Mouse (Mus musculus) left cerebral cortex, adult 9 months (tissue): ENCODE results near the gene Ccnd1.

Source experiments
- DNase-seq, 2 experiments: peaks; one replicate each; pipeline ENCODE4 v3.0.0; 2022; ENCODE audit warnings: low spot score in 2 of 2

Gene Ccnd1

DNA sequence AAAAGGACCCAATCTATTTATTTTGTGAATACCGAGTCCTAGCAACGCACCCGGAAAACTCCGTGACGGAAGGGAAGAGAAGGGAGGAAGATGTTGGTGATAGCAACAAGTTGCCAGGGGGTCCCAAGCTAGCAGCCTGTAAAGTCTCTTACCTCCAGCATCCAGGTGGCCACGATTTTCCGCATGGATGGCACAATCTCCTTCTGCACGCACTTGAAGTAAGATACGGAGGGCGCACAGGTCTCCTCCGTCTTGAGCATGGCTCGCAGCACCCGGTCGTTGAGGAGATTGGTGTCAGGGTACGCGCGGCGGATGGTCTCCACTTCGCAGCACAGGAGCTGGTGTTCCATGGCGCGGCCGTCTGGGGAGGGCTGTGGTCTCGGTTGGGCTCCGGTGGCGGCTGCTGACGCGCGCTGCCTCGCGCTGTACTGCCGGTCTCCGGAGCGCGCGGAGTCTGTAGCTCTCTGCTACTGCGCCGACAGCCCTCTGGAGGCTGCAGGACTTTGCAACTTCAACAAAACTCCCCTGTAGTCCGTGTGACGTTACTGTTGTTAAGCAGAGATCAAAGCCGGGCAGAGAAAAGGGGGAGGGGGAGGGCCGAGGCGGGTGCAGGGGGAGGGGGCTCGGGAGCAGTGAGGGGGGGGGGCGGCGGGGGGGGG lies at the start of gene Ccnd1:
Gene Ccnd1 (minus strand): TSS at position 582 of the 659 bp plus-strand sequence.
- DNase-seq, result peak in 1 of 2 experiments; percentile 58

DNA sequence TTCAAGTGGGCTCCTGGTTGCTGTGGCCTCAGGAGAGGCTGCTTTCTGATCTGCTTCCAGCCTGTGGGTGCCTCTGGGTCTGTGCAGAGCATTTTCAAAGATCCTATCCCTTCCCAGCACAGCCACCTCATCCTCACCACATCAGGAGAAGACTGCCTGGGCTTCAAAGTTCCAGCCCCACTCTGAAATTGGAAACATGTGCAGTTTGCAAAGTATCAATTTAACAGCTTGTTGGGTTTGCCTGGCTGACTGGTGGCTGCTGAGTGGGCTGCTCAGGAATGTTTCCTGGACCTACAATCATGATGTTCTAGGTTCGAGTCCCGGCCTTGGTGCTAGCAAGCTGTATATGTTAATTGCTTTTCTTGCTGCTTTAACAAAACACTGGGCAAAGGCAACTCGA lies 49.1 kb upstream of the Ccnd1 start:
- DNase-seq, result no peak

DNA sequence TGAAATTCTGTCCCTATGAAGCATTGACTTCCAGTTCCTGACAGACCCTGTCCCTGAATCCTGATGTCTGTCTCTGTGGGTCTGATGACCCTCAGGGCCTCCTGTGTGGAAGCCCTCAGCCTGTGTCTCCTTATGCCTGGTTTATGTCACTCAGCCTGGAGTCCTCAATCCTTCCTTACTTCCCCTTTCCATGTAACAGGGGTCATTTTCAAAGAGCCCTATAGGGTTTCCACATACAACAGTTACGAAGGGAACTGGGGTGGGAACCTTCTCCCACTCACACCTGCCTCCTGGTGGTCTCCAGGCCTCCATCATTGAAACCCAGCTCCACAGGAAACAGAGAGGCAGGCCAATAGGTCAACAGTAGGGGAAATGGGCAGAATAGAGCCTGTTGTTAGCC lies 45.4 kb upstream of the Ccnd1 start:
- DNase-seq, result no peak

- no peak for DNase-seq
These were observed 42.8 kb upstream of the Ccnd1 start for GRCm38 (mm10) chr7:144982358-144983110.

- no peak for DNase-seq
These were observed 41.8 kb upstream of the Ccnd1 start for GRCm38 (mm10) chr7:144981426-144982079.

DNA sequence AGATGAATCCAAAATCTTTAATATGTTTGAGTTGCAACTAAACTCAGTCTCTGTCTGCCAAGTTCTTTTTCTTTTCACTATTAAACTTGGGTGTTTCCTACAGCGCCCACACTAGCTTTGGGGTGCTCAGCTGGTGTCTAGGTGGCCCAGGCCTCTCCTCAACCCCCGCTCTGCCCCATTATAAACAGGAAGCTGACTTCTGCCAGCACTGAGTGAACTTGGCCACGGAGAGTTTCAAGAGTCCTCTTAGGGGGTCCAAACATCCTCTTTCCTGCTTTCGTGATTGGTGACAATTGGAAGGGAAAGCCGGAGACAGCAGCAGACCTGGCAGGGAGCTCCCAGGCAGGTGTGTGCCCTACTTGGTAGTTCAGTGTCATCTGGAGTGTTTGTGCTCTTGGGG lies 40.1 kb upstream of the Ccnd1 start:
- no peak for DNase-seq

GRCm38 (mm10) chr7:144977121-144977520 lies 37.4 kb upstream of the Ccnd1 start:
- DNase-seq, result no peak

- DNase-seq, result no peak
These were observed 33.7 kb upstream of the Ccnd1 start for GRCm38 (mm10) chr7:144973461-144973860.

GRCm38 (mm10) chr7:144971769-144972168 lies 32.0 kb upstream of the Ccnd1 start:
- DNase-seq, result no peak

GRCm38 (mm10) chr7:144970997-144971768 lies 31.5 kb upstream of the Ccnd1 start:
- DNase-seq, result peak in 1 of 2 experiments; percentile 11

GRCm38 (mm10) chr7:144965893-144966292 lies 26.2 kb upstream of the Ccnd1 start:
- no peak for DNase-seq

GRCm38 (mm10) chr7:144964316-144964715 lies 24.6 kb upstream of the Ccnd1 start:
- no peak for DNase-seq

DNA sequence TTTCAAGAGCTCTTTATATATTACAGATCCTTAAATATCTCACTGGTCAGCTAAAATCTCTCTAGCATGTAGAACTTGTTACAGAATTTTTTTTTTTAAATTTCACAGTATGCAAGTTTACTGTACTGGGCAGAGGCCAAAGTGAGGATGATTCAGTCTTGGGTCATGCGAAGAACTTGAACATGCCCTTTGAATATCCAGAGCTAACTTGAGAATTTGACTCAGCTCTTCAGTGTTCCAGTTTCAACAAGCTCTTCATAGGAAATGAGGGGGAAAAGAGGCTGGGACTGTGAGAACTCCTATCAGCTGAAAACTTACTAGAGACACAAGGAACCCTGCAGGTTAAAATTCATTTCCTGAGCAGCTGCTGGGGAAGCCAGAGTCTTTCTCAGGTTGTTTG lies 24.2 kb upstream of the Ccnd1 start:
- DNase-seq, result no peak

DNA sequence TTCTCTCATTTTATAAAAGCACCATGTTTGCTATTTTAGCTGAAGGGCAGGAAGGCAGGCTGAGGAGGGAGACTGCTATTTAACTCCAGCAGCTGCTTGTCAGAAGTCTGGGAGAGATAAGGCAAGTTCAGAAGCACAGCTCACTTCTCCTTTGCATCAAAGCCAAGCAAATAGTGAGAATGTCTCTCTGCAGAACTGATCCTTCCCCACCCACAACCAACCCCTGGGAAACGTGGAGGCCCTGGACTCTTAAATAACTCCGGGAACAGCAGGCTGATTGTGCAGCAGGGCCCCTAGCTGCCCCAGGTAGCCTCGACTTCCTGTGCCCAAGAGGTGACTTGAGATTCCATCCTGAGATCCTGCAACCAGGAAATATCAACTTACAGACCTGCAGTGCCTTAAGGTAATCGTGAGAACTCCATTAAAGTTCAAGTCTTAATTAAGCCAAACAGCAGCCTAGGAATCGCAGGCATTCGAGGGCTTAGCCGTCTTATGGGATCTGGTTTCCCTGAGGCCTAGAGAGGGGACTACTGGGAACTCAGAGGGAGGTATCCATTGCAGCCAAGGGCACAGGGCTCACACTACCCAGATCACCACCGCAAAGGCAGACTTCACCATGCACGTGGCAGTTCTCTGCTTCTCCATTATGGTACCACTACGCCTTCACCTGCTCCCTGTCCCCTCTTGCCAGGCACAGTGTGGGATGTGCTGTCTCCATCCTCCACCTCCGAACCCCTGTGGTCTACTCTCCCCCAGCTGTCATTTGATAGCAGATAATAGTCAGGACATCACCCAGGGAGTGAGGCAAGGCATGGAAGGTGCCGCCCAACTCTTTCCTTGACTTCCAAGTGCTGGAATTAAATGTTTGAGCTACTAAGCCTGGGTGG lies 19.0 kb upstream of the Ccnd1 start:
- no peak for DNase-seq

DNA sequence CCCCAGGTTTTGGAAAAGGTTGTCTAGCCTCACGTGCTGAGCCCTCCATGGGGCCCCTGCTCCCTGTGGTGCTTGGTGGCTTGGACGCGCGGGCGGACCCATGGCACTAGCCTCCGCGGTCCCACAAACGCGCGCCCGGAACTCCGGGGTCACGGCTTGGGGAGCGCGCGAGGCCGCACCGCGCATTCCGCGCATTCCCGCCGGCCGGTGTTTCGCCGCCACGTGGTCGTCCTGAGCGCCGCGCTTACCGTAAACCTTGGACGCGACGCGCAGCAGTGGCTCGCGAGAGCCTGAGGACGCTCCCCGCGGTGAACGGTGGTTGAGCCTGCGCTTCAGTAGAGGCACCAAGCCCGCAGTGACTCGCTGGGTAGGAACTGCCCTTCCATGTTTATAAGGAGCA lies 3.5 kb upstream of the Ccnd1 start:
- peak in 1 of 2 experiments; percentile 54 for DNase-seq

- no peak for DNase-seq
These were observed 3.0 kb upstream of the Ccnd1 start for GRCm38 (mm10) chr7:144942744-144943135.

GRCm38 (mm10) chr7:144942071-144942743 lies 2.5 kb upstream of the Ccnd1 start:
- no peak for DNase-seq

DNA sequence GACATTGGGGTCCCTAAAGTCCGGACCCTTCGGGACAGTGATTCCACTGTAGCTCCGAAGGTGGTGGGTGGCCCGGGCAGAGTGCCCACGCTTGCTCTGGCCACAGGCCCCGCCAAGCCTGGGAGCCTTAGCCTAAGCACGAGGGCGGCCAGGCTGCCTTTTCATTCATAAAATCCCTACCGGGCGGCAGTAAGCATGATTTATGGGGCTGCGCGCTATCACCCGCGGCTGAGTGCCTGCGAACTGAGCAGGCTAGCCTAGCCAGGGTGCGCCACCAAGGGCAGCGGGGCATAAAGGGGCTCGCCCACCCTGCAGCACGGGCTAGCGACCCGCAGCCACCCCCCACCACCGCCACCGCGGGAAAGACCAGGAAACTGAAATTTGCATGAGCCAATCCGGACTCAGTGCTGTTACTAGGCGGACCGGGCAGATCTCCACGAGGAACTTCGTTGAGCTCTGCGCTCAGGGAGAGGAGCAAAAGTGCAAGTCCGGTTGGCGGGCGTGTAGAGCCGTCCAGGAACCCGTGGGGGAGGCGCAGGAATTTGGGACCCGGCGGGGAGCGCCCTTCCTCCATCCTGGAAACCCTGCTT lies 1.6 kb upstream of the Ccnd1 start:
- DNase-seq, result peak in 1 of 2 experiments; percentile 65

DNA sequence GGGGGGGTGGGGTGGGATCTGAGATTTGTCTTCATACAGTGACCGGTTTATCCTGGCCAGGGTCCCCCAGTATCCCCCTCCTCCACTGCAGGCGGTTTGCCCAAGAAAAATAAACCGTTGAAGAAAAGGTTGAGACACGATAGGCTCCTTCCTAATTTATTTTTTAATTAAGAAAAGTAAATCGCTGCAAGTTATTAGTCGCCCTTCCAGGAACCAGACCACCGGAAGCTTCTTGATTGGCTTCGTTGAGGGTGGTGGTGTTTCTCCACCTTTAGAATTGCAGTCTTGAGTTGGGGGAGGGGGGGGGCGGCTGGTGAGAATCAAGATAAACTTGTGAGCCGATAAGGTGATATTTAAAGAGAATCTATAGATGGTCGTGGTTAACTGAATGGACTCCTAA lies 860 bp upstream of the Ccnd1 start:
- no peak for DNase-seq

- no peak for DNase-seq
These were observed 362 bp upstream of the Ccnd1 start for GRCm38 (mm10) chr7:144940003-144940571.
